Mouse (Mus musculus) embryonic facial prominence, embryonic 10.5 days (tissue): ENCODE results near the gene Trmt112. TPM values are rescaled to one million over a fixed set of nuclear protein-coding genes. Genes with fewer than 3 reads are reported as not detected.
A peak's percentile ranks its signal among the peaks of the same experiment; 100 is the strongest.

Experiments used
- DNase-seq: peaks from one replicate; pipeline ENCODE4 v3.0.0-alpha.2; 2017; ENCODE audit warnings: low spot score
- H3K27ac ChIP-seq: fragments of 300-500 bp; sonication (generic); replicated peaks from 2 replicates; pipeline ENCODE4 v1.5.1; 2016; ENCODE audit warnings: mild to moderate bottlenecking
- H3K27me3 ChIP-seq: fragments of 300-500 bp; sonication (generic); replicated peaks from 2 replicates; pipeline ENCODE4 v1.6.1; 2016; ENCODE audit warnings: low read depth, mild to moderate bottlenecking; ENCODE audit not compliant: poor library complexity, severe bottlenecking
- H3K36me3 ChIP-seq: fragments of 300-500 bp; sonication (generic); replicated peaks from 2 replicates; pipeline ENCODE4 v1.6.1; 2016; ENCODE audit warnings: mild to moderate bottlenecking, moderate library complexity
- H3K4me1 ChIP-seq: fragments of 300-500 bp; sonication (generic); 2 replicates; pipeline ENCODE4 v1.6.1; 2016
- H3K4me3 ChIP-seq: fragments of 300-500 bp; sonication (generic); 2 replicates; pipeline ENCODE4 v1.5.1; 2016; ENCODE audit warnings: mild to moderate bottlenecking, moderate library complexity
- H3K9me3 ChIP-seq: fragments of 300-500 bp; sonication (generic); 2 replicates; pipeline ENCODE4 v1.6.1; 2016; ENCODE audit warnings: mild to moderate bottlenecking
- WGBS: fragments of 180-500 bp; shearing (Covaris S2); methylation state at CpG from one replicate; pipeline ENCODE4 v1.1.7; 2016; 5-methylcytosine and 5-hydroxymethylcytosine counted together
- polyA plus RNA-seq: library from polyadenylated mRNA; unstranded; fragments of >200 nt; fragmentation: Nextera tagmentation; extraction: Ambion mirVana; gene quantifications from 2 replicates; pipeline ENCODE4 v1.2.1, GENCODE M21; 2016

Trmt112 gene
- 150 and 168 TPM in 2 replicates for polyA plus RNA-seq

- under 1% methylated on average over 65 of the region's 65 CpGs for WGBS
- no peaks in the 10 kb centered on the region for H3K27me3 ChIP-seq
Measured at GRCm38 (mm10) chr19:6909507-6910289, at the start of gene Trmt112, which contains the start of gene Prdx5. Trmt112 (plus strand) TSS chr19:6909698. Prdx5 (minus strand) TSS chr19:6910106.

GRCm38 (mm10) chr19:6859971-6860370 is 49.5 kb upstream of the Trmt112 start:
- H3K9me3 ChIP-seq: no peaks in the 10 kb centered on the region
- WGBS: 86% methylated on average over 3 of the region's 3 CpGs
- no peak for DNase-seq
- no peak overlapping the region for H3K4me3 ChIP-seq
- H3K27me3 ChIP-seq: peaks cover 20% of the 10 kb centered on the region
- H3K36me3 ChIP-seq: no peaks in the 10 kb centered on the region
- H3K4me1 ChIP-seq: peaks cover 24% of the 10 kb centered on the region
- no peak overlapping the region for H3K27ac ChIP-seq

More at GRCm38 (mm10) chr19:6909507-6910289, at the start of gene Trmt112, which contains the start of gene Prdx5:
- H3K4me1 ChIP-seq: peaks cover 36% of the 10 kb centered on the region
- H3K36me3 ChIP-seq: peaks cover 63% of the 10 kb centered on the region
- peak; percentile 92 for DNase-seq
- H3K4me3 ChIP-seq: peak within 1 kb of the TSS; percentile 73
- peak within 1 kb of the TSS; percentile 94 for H3K27ac ChIP-seq
- H3K9me3 ChIP-seq: no peaks in the 10 kb centered on the region

GRCm38 (mm10) chr19:6860706-6861105 is 48.8 kb upstream of the Trmt112 start:
- Histone ChIP-seq H3K4me3 (no peak overlapping the region), H3K4me1 (peaks cover 17% of the 10 kb centered on the region), H3K36me3 (no peaks in the 10 kb centered on the region), H3K27ac (no peak overlapping the region), H3K9me3 (no peaks in the 10 kb centered on the region), H3K27me3 (peaks cover 12% of the 10 kb centered on the region)
- DNase-seq: no peak
- 85% methylated on average over 6 of the region's 6 CpGs for WGBS

GRCm38 (mm10) chr19:6861451-6861850 is 48.0 kb upstream of the Trmt112 start:
- Histone ChIP-seq H3K27ac (no peak overlapping the region), H3K9me3 (no peaks in the 10 kb centered on the region), H3K4me3 (no peak overlapping the region), H3K36me3 (no peaks in the 10 kb centered on the region), H3K27me3 (peaks cover 5% of the 10 kb centered on the region; the same call in 1 of the 2 replicates), H3K4me1 (peaks cover 9% of the 10 kb centered on the region)
- DNase-seq: no peak
- WGBS: 89% methylated on average over 4 of the region's 4 CpGs

- 8% methylated on average over 5 of the region's 5 CpGs for WGBS
- Histone ChIP-seq H3K27me3 (no peaks in the 10 kb centered on the region), H3K27ac (0 out of 2 replicates have a peak overlapping the region, but pooled peaks have one; percentile 40), H3K36me3 (no peaks in the 10 kb centered on the region), H3K4me3 (peak overlapping the region; percentile 30; the same call in 1 of the 2 replicates), H3K4me1 (peaks cover 10% of the 10 kb centered on the region), H3K9me3 (no peaks in the 10 kb centered on the region)
- DNase-seq: no peak
Measured at GRCm38 (mm10) chr19:6869355-6869754, 40.1 kb upstream of the Trmt112 start.

GRCm38 (mm10) chr19:6871574-6872271 is 37.8 kb upstream of the Trmt112 start:
- no peak for DNase-seq
- Histone ChIP-seq H3K27ac (no peak overlapping the region), H3K9me3 (no peaks in the 10 kb centered on the region), H3K27me3 (no peaks in the 10 kb centered on the region), H3K4me1 (peaks cover 10% of the 10 kb centered on the region), H3K36me3 (no peaks in the 10 kb centered on the region), H3K4me3 (no peak overlapping the region)
- WGBS: 59% methylated on average over 5 of the region's 5 CpGs

- Histone ChIP-seq H3K4me1 (peaks cover 10% of the 10 kb centered on the region), H3K27me3 (no peaks in the 10 kb centered on the region), H3K27ac (no peak overlapping the region), H3K36me3 (no peaks in the 10 kb centered on the region), H3K9me3 (no peaks in the 10 kb centered on the region), H3K4me3 (no peak overlapping the region)
- DNase-seq: no peak
- WGBS: 81% methylated on average over 3 of the region's 3 CpGs
Measured at GRCm38 (mm10) chr19:6872701-6873100, 36.8 kb upstream of the Trmt112 start.

- Histone ChIP-seq H3K9me3 (no peaks in the 10 kb centered on the region), H3K36me3 (no peaks in the 10 kb centered on the region), H3K4me3 (no peak overlapping the region), H3K27ac (no peak overlapping the region), H3K4me1 (peaks cover 8% of the 10 kb centered on the region), H3K27me3 (no peaks in the 10 kb centered on the region)
- DNase-seq: no peak
- WGBS: 83% methylated on average over 1 of the region's 1 CpGs
Measured at GRCm38 (mm10) chr19:6874257-6874656, 35.2 kb upstream of the Trmt112 start.

- no peak for DNase-seq
- WGBS: 92% methylated on average over 6 of the region's 6 CpGs
- H3K27ac ChIP-seq: no peak overlapping the region
- H3K9me3 ChIP-seq: peaks cover 8% of the 10 kb centered on the region; the same call in 1 of the 2 replicates
- H3K4me3 ChIP-seq: no peak overlapping the region
- H3K27me3 ChIP-seq: no peaks in the 10 kb centered on the region
- peaks cover 4% of the 10 kb centered on the region; the same call in 1 of the 2 replicates for H3K4me1 ChIP-seq
- H3K36me3 ChIP-seq: no peaks in the 10 kb centered on the region
Measured at GRCm38 (mm10) chr19:6875834-6876233, 33.7 kb upstream of the Trmt112 start.

GRCm38 (mm10) chr19:6876799-6877198 is 32.7 kb upstream of the Trmt112 start:
- no peak overlapping the region for H3K4me3 ChIP-seq
- H3K27me3 ChIP-seq: no peaks in the 10 kb centered on the region
- no peaks in the 10 kb centered on the region for H3K36me3 ChIP-seq
- peaks cover 11% of the 10 kb centered on the region; the same call in 1 of the 2 replicates for H3K9me3 ChIP-seq
- H3K27ac ChIP-seq: no peak overlapping the region
- DNase-seq: no peak
- no peaks in the 10 kb centered on the region for H3K4me1 ChIP-seq

- H3K4me1 ChIP-seq: no peaks in the 10 kb centered on the region
- WGBS: 88% methylated on average over 4 of the region's 4 CpGs
- H3K36me3 ChIP-seq: no peaks in the 10 kb centered on the region
- H3K4me3 ChIP-seq: no peak overlapping the region
- H3K27me3 ChIP-seq: no peaks in the 10 kb centered on the region
- H3K9me3 ChIP-seq: peaks cover 11% of the 10 kb centered on the region; the same call in 1 of the 2 replicates
- no peak overlapping the region for H3K27ac ChIP-seq
- no peak for DNase-seq
Measured at GRCm38 (mm10) chr19:6877965-6878364, 31.5 kb upstream of the Trmt112 start.

- Histone ChIP-seq H3K27ac (no peak overlapping the region), H3K27me3 (no peaks in the 10 kb centered on the region), H3K36me3 (no peaks in the 10 kb centered on the region), H3K4me3 (no peak overlapping the region), H3K4me1 (no peaks in the 10 kb centered on the region), H3K9me3 (peaks cover 6% of the 10 kb centered on the region)
- no peak for DNase-seq
- WGBS: 60% methylated on average over 4 of the region's 4 CpGs
Measured at GRCm38 (mm10) chr19:6892512-6892911, 17.0 kb upstream of the Trmt112 start.
